Mouse (Mus musculus) kidney, embryonic 14.5 days (tissue): ENCODE results near the gene Rptor. TPM values are rescaled to one million over a fixed set of nuclear protein-coding genes. Genes with fewer than 3 reads are reported as not detected.

Source experiments
- ATAC-seq: fragments of 200-750 bp; cut with Nextera tagmentation; 2 replicates; pipeline ENCODE4 v1.8.0; 2017; ENCODE audit warnings: moderate number of reproducible peaks, mild to moderate bottlenecking, moderate TSS enrichment, moderate library complexity; ENCODE audit not compliant: low FRiP score, low TSS enrichment
- H3K27ac ChIP-seq: fragments of 300-500 bp; sonication (generic); 2 replicates; pipeline ENCODE4 v1.5.1; 2014; ENCODE audit warnings: low read depth, mild to moderate bottlenecking, low read length, moderate library complexity, mixed read lengths
- H3K27me3 ChIP-seq: fragments of 300-500 bp; sonication (generic); 2 replicates; pipeline ENCODE4 v1.6.1; 2014; ENCODE audit warnings: mild to moderate bottlenecking, low read length; ENCODE audit not compliant: control insufficient read depth, insufficient read depth
- H3K36me3 ChIP-seq: fragments of 300-500 bp; sonication (generic); 2 replicates; pipeline ENCODE4 v1.6.1; 2014; ENCODE audit warnings: low read length, mixed read lengths; ENCODE audit not compliant: control insufficient read depth, insufficient read depth
- H3K4me1 ChIP-seq: fragments of 300-500 bp; sonication (generic); 2 replicates; pipeline ENCODE4 v1.6.1; 2014; ENCODE audit warnings: low read length, mixed read lengths; ENCODE audit not compliant: control insufficient read depth, insufficient read depth
- H3K4me2 ChIP-seq: fragments of 300-500 bp; sonication (generic); replicated peaks from 2 replicates; pipeline ENCODE4 v1.6.1; 2014; ENCODE audit warnings: low read depth, mild to moderate bottlenecking, low read length
- H3K4me3 ChIP-seq: fragments of 300-500 bp; sonication (generic); 2 replicates; pipeline ENCODE4 v1.5.1; 2014; ENCODE audit warnings: mild to moderate bottlenecking, low read length
- H3K9ac ChIP-seq: fragments of 300-500 bp; sonication (generic); 2 replicates; pipeline ENCODE4 v1.6.1; 2014; ENCODE audit warnings: low read depth, mild to moderate bottlenecking, low read length, moderate library complexity
- H3K9me3 ChIP-seq: fragments of 300-500 bp; sonication (generic); 2 replicates; pipeline ENCODE4 v1.6.1; 2016; ENCODE audit warnings: low read length; ENCODE audit not compliant: control insufficient read depth
- WGBS: fragments of 180-500 bp; shearing (Covaris S2); extraction: QIAGEN DNeasy Blood & Tissue Kit; methylation state at CpG from one replicate; pipeline ENCODE4 v1.1.7; 2014; 5-methylcytosine and 5-hydroxymethylcytosine counted together
- polyA plus RNA-seq: library from polyadenylated mRNA; unstranded; fragments of >200 nt; fragmentation: Nextera tagmentation; extraction: Ambion mirVana; gene quantifications from 2 replicates; pipeline ENCODE4 v1.2.1, GENCODE M21; 2014

The Rptor gene
- polyA plus RNA-seq, 1 experiment from 2014 or later, result 15.7 TPM

GRCm38 (mm10) chr11:119777872-119778271, 175.2 kb downstream of the Rptor start:
- no peak overlapping the region for H3K9ac ChIP-seq
- no peak overlapping the region for H3K27ac ChIP-seq
- peaks cover 11% of the 10 kb centered on the region; the same call in 1 of the 2 replicates for H3K36me3 ChIP-seq
- no peak overlapping the region for H3K4me2 ChIP-seq
- peaks cover 13% of the 10 kb centered on the region for H3K9me3 ChIP-seq
- H3K27me3 ChIP-seq, result no peaks in the 10 kb centered on the region
- no peak overlapping the region for H3K4me3 ChIP-seq
- no peak for ATAC-seq
- no peaks in the 10 kb centered on the region for H3K4me1 ChIP-seq
- 86% methylated on average over 1 of the region's 1 CpGs for WGBS

- Histone ChIP-seq H3K9ac (no peak overlapping the region), H3K36me3 (peaks cover 11% of the 10 kb centered on the region; the same call in 1 of the 2 replicates), H3K9me3 (peaks cover 9% of the 10 kb centered on the region), H3K4me2 (no peak overlapping the region), H3K27me3 (no peaks in the 10 kb centered on the region), H3K4me3 (no peak overlapping the region), H3K4me1 (no peaks in the 10 kb centered on the region), H3K27ac (no peak overlapping the region)
- WGBS, result 86% methylated on average over 8 of the region's 8 CpGs
- no peak for ATAC-seq
Observed at GRCm38 (mm10) chr11:119780290-119780689, 177.6 kb downstream of the Rptor start.

DNA sequence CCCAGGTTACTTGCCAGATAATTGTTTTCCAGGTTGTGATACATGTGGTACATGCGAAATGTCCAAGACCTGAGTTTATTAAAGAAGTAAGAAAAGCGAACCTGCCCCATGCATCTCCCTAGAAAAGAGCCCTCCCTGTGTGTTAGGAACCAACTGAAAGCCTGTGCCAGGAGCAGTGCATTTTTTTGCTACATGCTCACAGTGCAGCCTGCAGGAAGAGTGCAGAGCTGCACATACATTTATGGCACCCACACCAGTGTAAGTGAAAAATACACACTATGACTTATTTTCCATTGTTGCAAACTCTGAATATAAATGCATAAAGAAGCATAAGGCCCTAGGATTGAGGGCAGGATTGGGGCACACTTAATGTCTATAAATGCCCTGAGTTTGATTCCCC, 178.5 kb downstream of the Rptor start:
- Histone ChIP-seq H3K9me3 (peaks cover under 1% of the 10 kb centered on the region; the same call in 1 of the 2 replicates), H3K27ac (no peak overlapping the region), H3K27me3 (no peaks in the 10 kb centered on the region), H3K36me3 (peaks cover 11% of the 10 kb centered on the region; the same call in 1 of the 2 replicates), H3K9ac (no peak overlapping the region), H3K4me3 (no peak overlapping the region), H3K4me1 (no peaks in the 10 kb centered on the region), H3K4me2 (no peak overlapping the region)
- no peak for ATAC-seq
- 94% methylated on average over 2 of the region's 2 CpGs for WGBS

DNA sequence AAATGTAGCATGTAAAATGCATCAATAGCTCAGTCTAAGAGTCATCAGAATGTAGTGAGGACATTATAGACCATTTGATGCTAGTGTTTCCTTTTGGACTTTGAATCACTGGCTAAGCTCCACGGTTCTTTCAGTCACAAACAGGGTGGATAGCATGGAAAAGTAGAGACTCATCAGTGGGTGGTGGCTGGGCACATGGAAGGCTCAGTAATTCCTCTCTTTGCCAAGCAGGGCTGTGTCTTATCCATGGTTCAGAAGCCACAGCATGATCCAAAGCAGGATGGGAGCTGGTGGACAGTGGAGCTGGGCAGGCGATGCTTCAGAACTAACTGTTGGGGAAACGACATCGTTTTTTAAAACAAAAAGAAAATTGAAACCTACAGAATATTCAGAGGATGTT, 179.0 kb downstream of the Rptor start:
- Histone ChIP-seq H3K9ac (no peak overlapping the region), H3K9me3 (no peaks in the 10 kb centered on the region), H3K4me3 (no peak overlapping the region), H3K36me3 (peaks cover 11% of the 10 kb centered on the region; the same call in 1 of the 2 replicates), H3K27ac (no peak overlapping the region), H3K4me1 (no peaks in the 10 kb centered on the region), H3K4me2 (no peak overlapping the region), H3K27me3 (no peaks in the 10 kb centered on the region)
- no peak for ATAC-seq
- WGBS, result 93% methylated on average over 4 of the region's 4 CpGs

- Histone ChIP-seq H3K27me3 (no peaks in the 10 kb centered on the region), H3K4me1 (no peaks in the 10 kb centered on the region), H3K9ac (no peak overlapping the region), H3K9me3 (no peaks in the 10 kb centered on the region), H3K4me2 (no peak overlapping the region), H3K27ac (no peak overlapping the region), H3K36me3 (peaks cover 11% of the 10 kb centered on the region; the same call in 1 of the 2 replicates), H3K4me3 (no peak overlapping the region)
- ATAC-seq, result no peak
- 89% methylated on average over 4 of the region's 4 CpGs for WGBS
Observed at GRCm38 (mm10) chr11:119783653-119784052, 180.9 kb downstream of the Rptor start.

DNA sequence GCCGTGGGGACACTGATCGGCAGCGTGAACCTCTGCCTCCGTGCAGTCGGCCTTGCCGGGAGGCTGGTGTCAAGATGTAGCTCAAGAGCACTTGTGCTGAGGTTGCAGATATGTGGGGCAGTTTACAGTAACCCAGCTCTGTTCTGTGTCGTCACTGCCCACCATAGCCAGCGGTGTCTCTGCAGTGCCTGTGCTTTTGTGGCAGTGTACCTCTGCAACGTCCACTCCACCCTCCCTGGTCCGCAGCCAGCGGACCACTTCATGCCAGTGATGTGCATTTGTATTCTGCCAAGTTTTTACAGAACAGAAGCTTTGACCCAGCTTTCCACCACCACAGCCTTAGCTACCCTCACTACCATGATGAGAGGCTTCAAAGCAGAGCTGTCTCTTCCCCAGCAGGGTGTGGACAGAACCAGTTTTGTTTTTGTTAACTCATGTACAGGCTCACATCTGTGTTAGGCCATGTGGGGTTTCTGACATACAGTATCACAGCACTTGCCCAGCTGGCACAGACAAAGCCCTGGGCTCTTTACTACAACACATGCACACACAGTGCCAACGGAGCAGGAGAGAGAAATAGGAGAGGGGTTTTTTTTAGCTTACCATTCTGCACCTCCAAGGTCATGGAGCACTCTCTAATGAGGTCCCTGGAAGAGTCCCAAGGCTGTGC, 182.1 kb downstream of the Rptor start:
- H3K4me2 ChIP-seq, result no peak overlapping the region
- 94% methylated on average over 12 of the region's 12 CpGs for WGBS
- no peak overlapping the region for H3K27ac ChIP-seq
- H3K9me3 ChIP-seq, result no peaks in the 10 kb centered on the region
- no peak overlapping the region for H3K4me3 ChIP-seq
- no peak overlapping the region for H3K9ac ChIP-seq
- peaks cover 9% of the 10 kb centered on the region; the same call in 1 of the 2 replicates for H3K36me3 ChIP-seq
- no peak for ATAC-seq
- H3K4me1 ChIP-seq, result no peaks in the 10 kb centered on the region; the same call in 1 of the 2 replicates
- no peaks in the 10 kb centered on the region for H3K27me3 ChIP-seq

- Histone ChIP-seq H3K4me3 (no peak overlapping the region), H3K27me3 (no peaks in the 10 kb centered on the region), H3K9ac (no peak overlapping the region), H3K9me3 (no peaks in the 10 kb centered on the region), H3K36me3 (peaks cover 5% of the 10 kb centered on the region; the same call in 1 of the 2 replicates), H3K4me2 (no peak overlapping the region), H3K4me1 (peaks cover 8% of the 10 kb centered on the region), H3K27ac (no peak overlapping the region)
- no peak for ATAC-seq
- 89% methylated on average over 7 of the region's 7 CpGs for WGBS
Observed at GRCm38 (mm10) chr11:119785661-119786384, 183.1 kb downstream of the Rptor start.

DNA sequence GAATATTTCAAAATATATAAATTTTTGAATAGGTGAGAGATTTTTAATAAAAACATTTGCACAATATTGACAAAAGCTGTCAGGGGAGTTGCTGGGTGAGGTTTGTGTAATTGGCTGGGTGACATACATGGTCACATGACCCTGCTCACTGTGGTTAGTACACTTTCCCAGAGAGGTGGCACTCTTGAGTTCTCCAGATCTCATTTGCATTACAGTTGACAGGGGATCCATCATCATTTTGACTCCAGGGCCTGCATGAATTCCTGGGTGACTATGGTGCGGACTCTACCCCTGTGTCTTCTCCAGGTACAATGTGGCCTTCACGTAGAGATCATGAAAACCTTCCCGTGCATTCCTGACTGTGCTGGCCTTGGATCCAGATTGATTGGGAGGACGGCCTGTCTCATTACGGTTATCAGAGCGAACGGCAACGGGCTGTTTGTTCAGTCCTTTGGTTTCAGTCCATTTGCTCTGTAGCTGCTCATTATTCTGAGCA, 183.7 kb downstream of the Rptor start:
- Histone ChIP-seq H3K9me3 (no peaks in the 10 kb centered on the region), H3K27me3 (no peaks in the 10 kb centered on the region), H3K4me1 (peaks cover 8% of the 10 kb centered on the region), H3K4me3 (no peak overlapping the region), H3K36me3 (peaks cover 4% of the 10 kb centered on the region; the same call in 1 of the 2 replicates), H3K4me2 (no peak overlapping the region), H3K27ac (no peak overlapping the region), H3K9ac (no peak overlapping the region)
- WGBS, result 76% methylated on average over 8 of the region's 8 CpGs
- no peak for ATAC-seq

GRCm38 (mm10) chr11:119788488-119788887, 185.8 kb downstream of the Rptor start:
- WGBS, result 80% methylated on average over 7 of the region's 7 CpGs
- ATAC-seq, result no peak
- Histone ChIP-seq H3K27me3 (no peaks in the 10 kb centered on the region), H3K9ac (no peak overlapping the region), H3K4me1 (peaks cover 12% of the 10 kb centered on the region), H3K36me3 (no peaks in the 10 kb centered on the region; the same call in 1 of the 2 replicates), H3K9me3 (no peaks in the 10 kb centered on the region), H3K4me2 (no peak overlapping the region), H3K4me3 (no peak overlapping the region), H3K27ac (no peak overlapping the region)
